ENCODE assay signal across 10 mouse cellular contexts in genomic region chr1:89015385-89015784, GRCm38 (mm10). TPM values are rescaled to one million over a fixed set of nuclear protein-coding genes. Genes with fewer than 3 reads are reported as not detected.
DNase-seq lines count a peak whose midpoint lies in the region; ATAC-seq and TF ChIP-seq lines count a peak whose summit lies in the region.
"Had no signal": no experiment of that assay in that cellular context is flagged by ENCODE, and none has a peak within 500 bp of the region (broad histone marks: within the 10 kb centered on the region; RNA-seq: fewer than 3 reads in every experiment).

No protein-coding gene starts in this region.

- H3K9ac ChIP-seq in intestine, embryonic 15.5 days = no peak overlapping the region
- no peak overlapping the region for H3K9ac ChIP-seq in lung, embryonic 14.5 days

- TF ChIP-seq POLR2A in spleen, adult 2 months (IDR thresholded peaks at IDR 0.05; ENCODE audit: low read depth, low read length) = no peak

- H3K9me3 ChIP-seq in intestine, embryonic 15.5 days = no peaks in the 10 kb centered on the region
- H3K9me3 ChIP-seq in lung, embryonic 14.5 days (ENCODE audit: low read depth, low read length) = no peaks in the 10 kb centered on the region
- H3K9me3 ChIP-seq: hindbrain, embryonic 10.5 days had no signal

- H3K4me1 ChIP-seq in spleen, adult 2 months (ENCODE audit: control insufficient read depth, insufficient read depth, insufficient read length) = peaks cover 2% of the 10 kb centered on the region; the same call in 1 of the 2 replicates
- peaks cover 5% of the 10 kb centered on the region; the same call in 1 of the 2 replicates for H3K4me1 ChIP-seq in intestine, embryonic 15.5 days (replicated peaks)
- 0 out of 2 replicates have a peak, but pooled peaks cover 7% of the 10 kb centered on the region for H3K4me1 ChIP-seq in lung, embryonic 14.5 days (ENCODE audit: insufficient read depth)

- H3K27ac ChIP-seq in spleen, adult 2 months (ENCODE audit: insufficient read depth, low read length) = peak overlapping the region; percentile 27; the same call in 1 of the 2 replicates
- no peak overlapping the region for H3K27ac ChIP-seq in intestine, embryonic 15.5 days
- H3K27ac ChIP-seq in lung, embryonic 14.5 days (ENCODE audit: low read depth) = 0 out of 2 replicates have a peak overlapping the region, but pooled peaks have one; percentile 12
- H3K27ac ChIP-seq: hindbrain, embryonic 10.5 days had no signal

- no peak for TF ChIP-seq CTCF in spleen, adult 2 months (IDR thresholded peaks at IDR 0.05; ENCODE audit: extremely low read depth, insufficient read depth, insufficient read length, insufficient replicate concordance)
- TF ChIP-seq CTCF in lung, embryonic 14.5 days (IDR thresholded peaks at IDR 0.05; ENCODE audit: low read depth) = no peak

- intact Hi-C loops in left cerebral cortex, postnatal 10 days (cut with DNase I) = no loop called here
- intact Hi-C loops in gastrocnemius, postnatal 14 days (cut with DNase I; ENCODE audit: low total_unique reads) = no loop called here

- no peak for DNase-seq in spleen, adult 2 months (ENCODE audit: low read depth in 1 of 2, low spot score in 2 of 2)
- DNase-seq in spleen, adult 12 weeks (ENCODE audit: low spot score) = no peak
- DNase-seq in lung, embryonic 14.5 days = peak; percentile 49
- DNase-seq in urinary bladder, postnatal 14 days (ENCODE audit: low spot score) = peak; percentile 77
- no peak for DNase-seq in left cerebral cortex, postnatal 10 days (ENCODE audit: extremely low spot score in 1 of 2, low spot score in 2 of 2)
- DNase-seq in gastrocnemius, postnatal 14 days = no peak

- H3K27me3 ChIP-seq in spleen, adult 2 months (ENCODE audit: control insufficient read depth, insufficient read depth, low read length) = no peaks in the 10 kb centered on the region
- no peaks in the 10 kb centered on the region for H3K27me3 ChIP-seq in intestine, embryonic 15.5 days (replicated peaks)
- H3K27me3 ChIP-seq in lung, embryonic 14.5 days (ENCODE audit: insufficient read depth, low read length) = no peaks in the 10 kb centered on the region

- 14% methylated on average over 12 of the region's 12 CpGs for WGBS in spleen, adult 2 months
- WGBS in intestine, embryonic 15.5 days = 16% methylated on average over 12 of the region's 12 CpGs
- 35% methylated on average over 12 of the region's 12 CpGs for WGBS in lung, embryonic 14.5 days

- H3K4me3 ChIP-seq in spleen, adult 2 months (ENCODE audit: extremely low read depth, insufficient read depth, insufficient read length) = peak overlapping the region; percentile 24; the same call in 1 of the 2 replicates
- no peak overlapping the region for H3K4me3 ChIP-seq in intestine, embryonic 15.5 days (replicated peaks)
- H3K4me3 ChIP-seq in lung, embryonic 14.5 days (ENCODE audit: low read depth, low read length) = no peak overlapping the region
- H3K4me3 ChIP-seq: hindbrain, embryonic 10.5 days had no signal

- H3K36me3 ChIP-seq in spleen, adult 2 months (ENCODE audit: control insufficient read depth, insufficient read depth, low read length) = no peaks in the 10 kb centered on the region
- H3K36me3 ChIP-seq in intestine, embryonic 15.5 days = no peaks in the 10 kb centered on the region
- H3K36me3 ChIP-seq in lung, embryonic 14.5 days (ENCODE audit: insufficient read depth) = no peaks in the 10 kb centered on the region
- H3K36me3 ChIP-seq: hindbrain, embryonic 10.5 days had no signal

- H3K4me2 ChIP-seq in intestine, embryonic 15.5 days (replicated peaks) = peak overlapping the region; percentile 34
- no peak overlapping the region for H3K4me2 ChIP-seq in lung, embryonic 14.5 days

- ATAC-seq in intestine, embryonic 15.5 days = peak; percentile 94
- ATAC-seq in lung, embryonic 14.5 days (ENCODE audit: insufficient read depth) = no peak; the same call in 1 of the 2 replicates
- no peak for ATAC-seq in cerebellum, adult (ENCODE audit: insufficient number of reproducible peaks, low FRiP score, low TSS enrichment)
- ATAC-seq: activated CD4-positive, CD25-positive, alpha-beta regulatory T cell, adult 4 months had no signal

RNA-seq across cellular contexts. Expression of gene Sh3bp4, which starts 54.8 kb away (rescaled TPM):
- polyA plus RNA-seq in spleen, adult 2 months (2012; rRNA removed) = 3.6 and 4.0 TPM in 2 replicates
- 16.3 and 17.0 TPM in 2 replicates for polyA plus RNA-seq in intestine, embryonic 15.5 days (2015; fragmentation: Nextera tagmentation; extraction: Ambion mirVana)
- 25.5 and 26.2 TPM in 2 replicates for polyA plus RNA-seq in lung, embryonic 14.5 days (2014; fragmentation: Nextera tagmentation; extraction: Ambion mirVana)
- 10 to 100 TPM; 24.4 to 25.9 TPM for total RNA-seq in left cerebral cortex, postnatal 10 days (2021)
- 1 to 10 TPM; 5.1 to 6.9 TPM for total RNA-seq in gastrocnemius, postnatal 14 days (2021)

Comparison
In these comparisons a context has a peak if more than half of its experiments do, and no peak if none do; other contexts are left out.
1. DNase-seq: peak in lung, embryonic 14.5 days (single experiment) and urinary bladder, postnatal 14 days (single experiment); none in spleen, adult 2 months (0 of 2), spleen, adult 12 weeks (single experiment), left cerebral cortex, postnatal 10 days (0 of 2) and gastrocnemius, postnatal 14 days (single experiment).